Mouse (Mus musculus) spleen, adult 2 months (tissue): ENCODE measurements around the gene Gabbr2.

ENCODE experiments used
- CTCF ChIP-seq: fragments of 200-500 bp; IDR thresholded peaks from 2 replicates; pipeline ENCODE4 v1.5.1; 2011; ENCODE audit warnings: mild to moderate bottlenecking, inconsistent platforms; ENCODE audit not compliant: insufficient read depth, insufficient read length, insufficient replicate concordance; ENCODE audit errors: extremely low read depth
- POLR2A ChIP-seq: fragments of 200-500 bp; IDR thresholded peaks from 2 replicates; pipeline ENCODE4 v1.6.1; 2011; ENCODE audit warnings: low read depth, low read length, inconsistent platforms

DNA sequence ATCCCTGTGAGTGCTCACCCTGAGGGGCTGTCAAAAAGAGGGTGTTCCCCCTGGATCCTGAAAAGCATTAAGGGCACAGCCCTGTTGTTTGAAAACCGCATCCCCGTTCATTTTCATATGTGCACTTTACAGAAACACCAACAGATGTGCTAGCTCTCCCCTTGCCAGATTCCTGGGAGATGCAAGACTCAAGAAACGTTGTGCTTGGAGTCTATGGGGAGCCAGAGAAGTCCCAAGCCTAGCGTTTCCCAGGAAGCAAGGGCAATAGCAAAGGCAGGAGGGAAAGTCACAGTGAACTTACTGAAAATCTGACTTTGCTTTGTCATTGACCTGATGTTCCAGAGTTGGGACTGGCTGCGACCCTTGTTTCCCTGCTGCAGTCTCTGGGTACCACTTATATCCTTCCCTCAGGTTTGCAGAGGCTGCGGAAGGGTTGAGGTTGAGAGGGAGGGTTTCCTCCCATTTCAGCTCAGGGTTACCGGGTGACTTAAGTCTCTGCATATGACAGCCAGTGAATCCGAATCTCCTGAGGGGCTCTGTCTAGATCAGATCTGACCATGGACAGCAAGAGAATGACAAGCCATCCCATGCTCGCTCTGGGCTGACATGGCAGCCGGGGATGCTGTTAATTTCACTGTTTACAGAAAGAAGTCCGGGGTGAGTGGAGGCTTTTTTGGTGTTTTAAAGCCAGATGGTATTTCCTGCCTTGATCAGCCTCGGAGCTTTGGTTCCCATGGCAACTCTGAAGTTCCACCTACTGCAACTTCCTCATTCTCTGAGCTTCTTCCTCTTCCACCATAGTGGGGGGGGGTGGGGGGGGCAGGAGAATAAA, 18.9 kb upstream of the Gabbr2 start:
- no peak for TF ChIP-seq CTCF
- no peak for TF ChIP-seq POLR2A
